Mouse (Mus musculus) ovary, adult 18-20 months (tissue): ENCODE data around the gene Thap8.

Source experiments
- DNase-seq: peaks from one replicate; pipeline ENCODE4 v3.0.0; 2022; ENCODE audit warnings: low spot score, mixed read lengths

Thap8 gene

GRCm38 (mm10) chr7:30286701-30287410 is 7.0 kb downstream of the Thap8 start:
- DNase-seq: no peak

DNA sequence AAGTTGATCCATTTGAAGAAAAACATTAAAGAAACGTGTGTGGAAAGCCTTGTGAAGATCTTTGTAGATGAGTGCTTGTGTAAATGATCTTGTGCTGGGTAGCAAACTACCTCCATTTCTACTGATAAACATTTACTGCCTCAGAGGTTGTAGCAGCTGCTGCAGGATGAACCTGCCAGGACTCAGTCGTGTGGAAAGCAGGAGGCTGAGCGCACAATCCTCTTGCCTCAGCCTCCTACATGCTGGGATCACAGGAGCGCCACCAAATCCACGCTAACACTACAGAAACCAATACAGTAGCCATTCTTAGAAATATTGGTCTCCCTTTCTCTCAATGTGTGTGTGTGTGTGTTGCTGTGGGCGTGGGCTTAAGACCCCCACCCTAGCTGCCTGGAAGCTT is 8.2 kb downstream of the Thap8 start:
- no peak for DNase-seq

- no peak for DNase-seq
Observed at GRCm38 (mm10) chr7:30289071-30289713, 9.3 kb downstream of the Thap8 start.

- no peak for DNase-seq
Observed at GRCm38 (mm10) chr7:30289714-30290399, 10.0 kb downstream of the Thap8 start.

DNA sequence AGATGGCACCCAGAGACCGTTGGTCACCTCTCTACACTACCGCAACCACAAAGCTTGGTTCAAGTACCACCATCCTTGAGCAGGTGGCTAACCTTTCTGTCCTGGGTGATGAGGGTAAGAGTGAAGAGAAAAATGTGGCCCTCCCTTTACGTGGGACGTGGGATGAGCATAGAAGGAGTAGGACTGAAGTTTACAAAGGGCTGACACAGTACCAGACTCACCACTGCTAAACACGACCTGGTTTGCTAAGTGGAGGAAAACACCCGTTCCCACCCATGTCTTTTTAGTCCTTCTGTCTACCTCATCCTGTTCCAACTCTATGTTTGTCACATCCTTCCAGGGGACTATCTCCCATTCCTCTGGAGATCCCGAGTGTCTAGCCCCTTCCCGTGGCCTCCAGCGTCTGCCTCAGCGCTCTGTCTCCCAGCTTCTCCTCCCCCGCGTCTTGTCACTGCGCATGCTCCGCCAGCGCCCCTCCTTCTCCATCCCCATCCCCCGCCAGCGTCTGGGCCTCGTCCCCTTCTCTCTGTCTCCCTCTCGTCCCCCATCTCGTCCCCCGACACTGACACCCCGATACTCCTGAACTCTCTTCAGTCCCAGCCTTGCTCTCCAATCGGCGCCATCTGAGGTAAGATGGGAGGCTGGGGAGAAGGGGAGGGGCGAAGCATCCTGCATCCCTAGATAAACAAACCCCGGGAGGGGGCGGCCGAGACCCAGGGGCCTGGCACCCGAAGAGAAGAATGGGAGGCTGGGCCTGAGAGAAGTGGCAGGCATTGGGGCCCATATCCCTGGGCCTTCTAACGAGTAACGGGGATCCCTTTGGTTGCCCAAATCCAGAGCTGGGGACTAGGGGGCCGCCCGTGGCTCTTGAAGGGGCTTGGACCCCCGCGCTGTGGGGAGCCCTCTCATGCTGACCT is 11.6 kb downstream of the Thap8 start, which contains the start of gene Clip3:
Gene Clip3, plus strand, starts transcription at position 514 of the 917 bp plus-strand sequence.
- peak; percentile 61 for DNase-seq

DNA sequence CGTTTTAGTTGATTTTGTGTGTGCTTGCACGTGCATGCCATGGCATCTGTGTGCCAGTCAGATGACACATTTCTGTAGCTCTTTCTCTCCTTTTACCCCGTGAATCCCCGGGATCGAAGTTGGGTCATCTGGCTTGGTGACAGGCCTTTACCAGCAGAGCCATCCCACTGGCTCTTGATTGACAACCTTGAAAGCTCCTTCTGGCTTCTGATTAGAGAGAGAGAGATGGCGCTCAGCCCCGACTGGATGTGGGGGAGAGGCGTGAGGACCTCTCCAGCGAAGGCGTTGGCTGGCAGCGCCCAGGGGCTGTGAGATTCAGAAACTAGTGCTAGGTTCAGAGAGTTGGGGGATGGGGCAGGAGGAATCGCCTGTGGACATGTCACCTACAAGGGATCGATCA is 13.9 kb downstream of the Thap8 start:
- no peak for DNase-seq

GRCm38 (mm10) chr7:30294296-30294695 is 14.4 kb downstream of the Thap8 start:
- no peak for DNase-seq

DNA sequence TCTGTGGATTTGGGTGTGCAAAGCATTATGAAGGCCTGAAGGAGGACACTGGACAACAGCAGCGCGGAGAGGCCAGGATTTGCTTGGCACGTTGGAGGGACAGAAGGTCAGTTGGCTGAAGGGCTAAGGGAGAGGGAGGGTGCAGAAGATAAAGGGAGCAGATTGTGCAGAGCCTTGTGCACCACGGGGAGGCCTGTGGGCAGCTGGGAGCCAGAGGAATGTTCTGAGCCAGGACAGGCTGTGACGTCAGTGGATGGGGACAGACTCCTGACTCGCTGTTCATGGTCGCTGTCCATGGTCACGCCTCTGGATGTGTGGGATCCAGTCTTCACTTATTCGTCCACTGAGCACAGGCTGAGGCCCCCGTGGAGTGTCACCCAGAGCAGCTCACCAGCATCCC is 15.2 kb downstream of the Thap8 start:
- DNase-seq: peak; percentile 67

- no peak for DNase-seq
Observed at GRCm38 (mm10) chr7:30296816-30297215, 16.9 kb downstream of the Thap8 start.

DNA sequence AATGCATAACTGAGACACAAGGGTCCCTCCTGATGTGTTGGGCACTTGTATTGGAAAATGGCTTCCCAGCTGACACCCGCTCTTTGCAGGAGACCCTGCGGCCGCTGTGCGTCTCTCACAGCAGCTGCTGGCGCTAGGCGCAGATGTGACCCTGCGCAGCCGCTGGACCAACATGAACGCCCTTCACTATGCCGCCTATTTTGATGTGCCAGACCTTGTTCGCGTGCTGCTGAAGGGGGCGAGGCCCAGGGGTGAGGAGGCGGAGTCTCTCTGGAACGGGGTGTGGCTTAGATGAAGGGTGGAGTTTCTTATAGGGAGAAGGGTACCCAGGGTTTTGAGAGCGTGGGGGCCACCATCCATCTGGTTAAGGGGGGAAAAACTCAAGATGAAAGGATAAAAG is 17.4 kb downstream of the Thap8 start:
- no peak for DNase-seq

GRCm38 (mm10) chr7:30300914-30301313 is 21.0 kb downstream of the Thap8 start:
- DNase-seq: no peak

DNA sequence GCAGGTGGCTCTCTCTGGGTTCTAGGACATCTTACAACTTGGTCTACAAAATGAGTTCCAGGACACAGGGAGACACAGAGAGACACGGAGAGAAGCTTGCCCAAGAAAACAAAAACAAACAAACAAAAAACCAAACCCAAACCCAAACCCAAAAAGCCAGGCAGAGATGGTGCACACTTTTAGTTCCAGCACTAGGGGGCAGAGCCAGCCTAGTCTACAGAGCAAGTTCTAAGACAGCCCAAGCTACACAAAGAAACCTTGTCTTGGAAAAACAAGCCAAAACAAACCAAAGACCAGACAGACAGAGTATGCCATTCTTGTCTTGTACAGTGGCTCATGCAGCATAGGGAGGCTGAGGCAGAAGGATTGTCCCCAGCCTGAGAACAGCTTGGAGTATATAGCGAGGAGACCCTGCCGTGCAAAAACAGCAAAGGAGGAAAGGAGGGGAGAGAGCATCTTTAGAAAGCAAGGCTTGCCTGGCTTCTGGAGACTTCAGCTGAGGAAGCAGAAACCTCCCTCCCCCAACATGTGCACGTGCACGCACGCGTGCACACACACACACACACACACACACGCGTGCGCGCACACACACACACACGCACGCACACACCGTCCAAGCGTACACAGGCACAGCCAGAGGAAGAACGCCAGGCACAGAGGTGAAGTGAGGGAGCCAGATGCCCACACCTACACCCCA is 26.3 kb downstream of the Thap8 start:
- no peak for DNase-seq

- DNase-seq: peak; percentile 94
Observed at GRCm38 (mm10) chr7:30308076-30309005, 28.4 kb downstream of the Thap8 start, which contains the start of gene Alkbh6. Gene Alkbh6 (plus strand): TSS chr7:30308717.

- no peak for DNase-seq
Observed at GRCm38 (mm10) chr7:30309395-30310129, 29.7 kb downstream of the Thap8 start.

- no peak for DNase-seq
Observed at GRCm38 (mm10) chr7:30310136-30310535, 30.2 kb downstream of the Thap8 start.

DNA sequence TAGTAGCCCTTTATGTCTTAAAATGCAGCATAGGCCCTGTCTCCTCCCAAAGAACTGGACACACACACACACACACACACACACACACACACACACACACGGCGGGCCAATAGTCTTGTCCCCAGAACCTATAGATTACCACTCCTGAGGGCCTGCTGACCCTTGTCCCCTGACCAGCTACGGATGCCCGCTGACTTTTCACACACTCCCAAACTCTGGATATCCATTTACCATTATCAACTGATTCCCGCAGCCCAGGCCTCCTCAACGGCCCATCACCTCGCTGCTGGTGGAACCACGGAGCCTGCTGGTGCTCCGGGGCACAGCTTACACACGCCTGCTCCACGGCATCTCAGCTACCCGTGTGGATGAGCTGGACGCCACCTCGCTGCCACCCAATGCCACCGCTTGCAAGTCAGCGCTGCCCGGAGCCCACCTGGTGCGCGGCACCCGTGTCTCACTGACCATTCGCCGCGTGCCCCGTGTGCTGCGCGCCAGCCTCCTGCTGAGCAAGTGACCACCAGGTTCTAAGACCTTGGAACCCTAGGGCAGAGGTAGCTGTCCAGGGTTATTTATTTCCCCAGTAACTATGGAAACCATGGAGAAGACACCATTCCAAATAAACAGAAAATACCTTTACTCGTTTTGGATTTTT is 33.9 kb downstream of the Thap8 start:
- DNase-seq: no peak

DNA sequence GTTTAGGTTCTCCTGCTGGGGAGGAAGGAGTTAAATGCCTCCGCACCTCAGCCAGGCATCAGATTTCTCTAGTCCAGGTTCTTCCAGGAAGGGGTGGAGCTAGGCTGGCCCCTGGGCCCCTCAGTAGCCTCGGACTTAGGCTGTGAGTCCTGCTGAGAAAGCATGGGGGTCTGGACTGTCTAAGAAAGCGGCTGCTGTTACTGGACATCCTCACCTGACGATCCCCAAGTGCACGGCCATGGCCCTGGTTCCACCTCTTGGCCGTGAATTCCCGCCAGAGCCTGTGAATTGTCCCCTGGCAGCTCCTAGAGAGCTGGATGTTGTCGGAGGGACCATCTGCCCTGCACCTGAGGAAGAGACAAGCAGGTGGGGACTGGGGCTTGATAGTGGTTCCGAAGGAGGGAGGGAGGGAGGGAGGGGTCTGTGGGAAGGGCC is 34.8 kb downstream of the Thap8 start, which contains the start of gene Syne4:
Gene Syne4, plus strand, starts transcription at position 87 of the 435 bp plus-strand sequence.
- no peak for DNase-seq
